Mouse (Mus musculus) adrenal gland, postnatal 25 days (tissue): Measurements from ENCODE around the gene Dtl. TPM values are rescaled to one million over a fixed set of nuclear protein-coding genes. Genes with fewer than 3 reads are reported as not detected.

Experiments used
- DNase-seq: peaks from one replicate; pipeline ENCODE4 v3.0.0; 2021; ENCODE audit warnings: mixed read lengths
- total RNA-seq: library from RNA; stranded (reverse); gene quantifications from 2 replicates; pipeline ENCODE4 v1.2.3, GENCODE M21; 2021

The Dtl gene
- total RNA-seq, 1 experiment from 2014 or later: 4.6 TPM

- no peak for DNase-seq
Observed at GRCm38 (mm10) chr1:191579524-191579923, 4.2 kb upstream of the Dtl start.

GRCm38 (mm10) chr1:191574871-191575457 is 380 bp downstream of the Dtl start:
- no peak for DNase-seq

- DNase-seq: no peak
Observed at GRCm38 (mm10) chr1:191573906-191574639, 1.3 kb downstream of the Dtl start.

- DNase-seq: no peak
Observed at GRCm38 (mm10) chr1:191570415-191570814, 4.9 kb downstream of the Dtl start.

- no peak for DNase-seq
Observed at GRCm38 (mm10) chr1:191569625-191570024, 5.7 kb downstream of the Dtl start.

GRCm38 (mm10) chr1:191567859-191568258 is 7.5 kb downstream of the Dtl start:
- no peak for DNase-seq

- DNase-seq: no peak
Observed at GRCm38 (mm10) chr1:191562823-191563365, 12.4 kb downstream of the Dtl start.

GRCm38 (mm10) chr1:191559779-191560178 is 15.6 kb downstream of the Dtl start:
- DNase-seq: no peak

GRCm38 (mm10) chr1:191557109-191557508 is 18.2 kb downstream of the Dtl start:
- DNase-seq: peak; percentile 15

GRCm38 (mm10) chr1:191550786-191551185 is 24.6 kb downstream of the Dtl start:
- DNase-seq: no peak

- no peak for DNase-seq
Observed at GRCm38 (mm10) chr1:191543747-191544146, 31.6 kb downstream of the Dtl start.

GRCm38 (mm10) chr1:191541619-191542018 is 33.7 kb downstream of the Dtl start:
- no peak for DNase-seq

- no peak for DNase-seq
Observed at GRCm38 (mm10) chr1:191541014-191541413, 34.3 kb downstream of the Dtl start.

- no peak for DNase-seq
Observed at GRCm38 (mm10) chr1:191540300-191540699, 35.0 kb downstream of the Dtl start.

- DNase-seq: no peak
Observed at GRCm38 (mm10) chr1:191534896-191535295, 40.4 kb downstream of the Dtl start.

GRCm38 (mm10) chr1:191531023-191531422 is 44.3 kb downstream of the Dtl start:
- DNase-seq: no peak

- peak; percentile 16 for DNase-seq
Observed at GRCm38 (mm10) chr1:191529406-191529805, 45.9 kb downstream of the Dtl start.

- DNase-seq: no peak
Observed at GRCm38 (mm10) chr1:191527921-191528612, 47.3 kb downstream of the Dtl start.

GRCm38 (mm10) chr1:191527089-191527488 is 48.3 kb downstream of the Dtl start:
- DNase-seq: peak; percentile 36

GRCm38 (mm10) chr1:191521395-191521794 is 53.9 kb downstream of the Dtl start:
- no peak for DNase-seq

- no peak for DNase-seq
Observed at GRCm38 (mm10) chr1:191520669-191521068, 54.7 kb downstream of the Dtl start.

GRCm38 (mm10) chr1:191520194-191520593 is 55.1 kb downstream of the Dtl start:
- DNase-seq: no peak
